Mouse (Mus musculus): ENCODE measurements around the gene Zcwpw1.
"Not testable (repeated sequence)": the region's sequence is repeated elsewhere in the genome, so short reads cannot be mapped to it uniquely, and the experiment has no call there.

- TF ChIP-seq POLR2A (IDR thresholded peaks at IDR 0.05; ENCODE audit: low read depth, low read length); CTCF (IDR thresholded peaks at IDR 0.05; ENCODE audit: extremely low read depth, insufficient read length, insufficient replicate concordance, low read depth, low read length): not testable (repeated sequence)
Measured at GRCm38 (mm10) chr5:137868600-137868999, 81.0 kb downstream of the Zcwpw1 start.
